Mouse (Mus musculus): ENCODE results near the gene Edaradd.
A peak's percentile ranks its signal among the peaks of the same experiment; 100 is the strongest.

The Edaradd gene

DNA sequence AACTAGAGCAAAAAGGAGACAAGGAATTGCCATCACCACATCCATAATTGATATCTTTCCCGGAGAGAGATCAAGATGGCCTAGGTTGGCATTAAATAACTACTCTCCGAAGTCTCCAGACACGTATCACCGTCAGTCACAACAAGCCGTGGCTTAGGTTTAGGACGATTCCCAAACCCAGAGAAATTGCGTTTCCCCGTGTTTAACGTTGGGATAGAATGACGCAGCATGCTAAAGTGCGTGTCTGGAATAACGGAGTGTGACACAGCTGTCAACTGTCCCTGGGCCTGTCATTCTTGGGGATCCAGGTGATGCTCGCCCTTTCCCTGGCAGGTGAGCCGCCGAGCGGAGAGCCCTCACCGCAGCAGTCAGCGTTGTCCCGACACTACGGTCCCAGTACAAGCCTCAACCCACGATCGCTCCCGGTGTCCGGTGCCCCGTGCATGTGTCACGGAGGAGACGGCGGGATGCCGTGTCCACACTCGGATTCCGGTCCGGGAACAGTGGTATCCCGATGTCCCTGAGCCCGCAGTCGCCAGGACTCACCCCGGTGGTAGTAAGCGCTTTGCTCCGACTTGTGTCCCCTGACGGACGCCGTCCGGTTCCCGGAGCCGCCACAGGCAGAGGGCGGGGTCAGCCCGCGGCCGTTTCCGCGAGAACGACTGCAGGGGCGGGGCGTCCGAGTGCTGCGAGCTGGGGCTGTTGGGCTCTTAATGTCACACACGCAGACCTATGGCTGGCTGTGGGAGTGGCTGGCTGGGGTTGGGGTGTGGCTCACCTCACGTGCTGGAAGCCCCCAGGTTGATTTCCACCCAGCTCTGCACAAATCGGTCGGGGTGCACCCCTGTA, 59.1 kb downstream of the Edaradd start:
- peak; percentile 95 for DNase-seq (ENCODE audit: inconsistent ontology term)

DNA sequence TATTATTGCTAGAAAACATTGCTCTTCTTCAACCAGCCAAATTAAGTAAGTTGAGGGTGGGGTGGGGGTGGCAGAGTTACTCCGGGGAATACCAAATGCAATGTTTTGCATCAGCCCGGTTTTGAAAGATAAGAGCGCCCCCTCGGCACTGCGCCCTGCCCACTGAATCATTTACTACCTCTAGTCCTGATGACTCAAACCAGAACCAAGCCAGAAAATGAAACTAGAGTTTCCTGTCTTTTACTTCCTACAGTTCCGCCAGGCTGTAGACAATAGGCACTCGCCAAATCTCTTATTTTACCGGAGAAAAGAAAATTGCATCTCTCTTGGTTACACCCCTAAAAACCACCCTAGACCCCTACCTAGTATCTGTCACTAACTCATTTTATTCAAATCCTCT, 59.8 kb downstream of the Edaradd start:
- peak; percentile 79 for DNase-seq (ENCODE audit: inconsistent ontology term)

DNA sequence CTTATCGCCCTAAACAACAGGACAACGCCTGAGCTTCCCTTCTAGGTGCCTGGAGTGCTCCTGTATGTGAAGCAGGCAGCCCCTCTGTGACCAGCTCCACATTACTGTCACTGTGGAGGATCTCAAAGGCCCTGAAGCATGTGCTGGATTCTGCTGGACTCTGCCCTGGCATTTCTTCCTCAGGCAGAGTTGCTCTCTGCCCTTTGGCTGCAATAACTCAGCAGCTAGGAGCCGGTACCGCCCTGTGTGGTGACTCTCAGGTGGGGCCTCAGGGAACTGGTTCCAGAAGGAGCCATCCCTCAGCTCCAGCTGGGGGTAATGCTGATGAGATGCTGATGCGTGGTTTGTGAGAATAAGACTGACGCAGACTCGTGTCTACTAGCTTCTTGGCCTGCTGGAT, 63.5 kb downstream of the Edaradd start:
- no peak for DNase-seq (ENCODE audit: inconsistent ontology term)

DNA sequence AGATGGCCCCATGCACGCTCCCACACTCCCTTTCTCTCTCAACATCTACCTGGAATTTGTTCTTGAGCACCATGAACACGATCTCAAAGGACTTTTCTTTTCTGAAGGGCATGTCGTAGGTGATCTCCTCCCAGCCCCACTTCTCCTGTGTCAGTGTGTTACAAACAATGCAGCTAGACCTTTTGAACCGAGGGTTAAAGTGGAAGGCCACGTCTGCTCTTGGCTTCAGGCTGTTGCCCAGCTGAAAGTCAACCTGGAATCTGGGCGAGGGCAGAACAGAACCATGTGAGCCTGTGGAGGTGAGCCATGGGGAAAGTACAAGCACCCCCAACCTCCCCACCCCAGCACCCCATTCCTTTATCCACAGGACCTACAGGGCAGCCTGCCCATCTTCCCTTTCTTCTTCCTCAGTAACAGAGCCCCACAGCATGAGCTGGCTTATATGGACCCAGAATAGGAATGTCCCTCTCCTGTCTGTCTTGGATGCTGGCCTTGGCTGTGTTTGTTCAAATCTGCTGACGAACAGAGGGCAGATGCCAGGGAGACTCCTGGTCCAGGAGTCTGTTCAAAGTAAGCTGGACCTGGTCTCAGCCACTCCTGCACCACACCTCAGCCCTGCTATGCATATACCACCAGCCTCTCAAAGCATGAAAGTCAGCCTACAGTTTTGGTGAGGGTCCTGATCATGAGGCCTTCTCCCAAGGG, 65.4 kb downstream of the Edaradd start:
- no peak for DNase-seq (ENCODE audit: inconsistent ontology term)

DNA sequence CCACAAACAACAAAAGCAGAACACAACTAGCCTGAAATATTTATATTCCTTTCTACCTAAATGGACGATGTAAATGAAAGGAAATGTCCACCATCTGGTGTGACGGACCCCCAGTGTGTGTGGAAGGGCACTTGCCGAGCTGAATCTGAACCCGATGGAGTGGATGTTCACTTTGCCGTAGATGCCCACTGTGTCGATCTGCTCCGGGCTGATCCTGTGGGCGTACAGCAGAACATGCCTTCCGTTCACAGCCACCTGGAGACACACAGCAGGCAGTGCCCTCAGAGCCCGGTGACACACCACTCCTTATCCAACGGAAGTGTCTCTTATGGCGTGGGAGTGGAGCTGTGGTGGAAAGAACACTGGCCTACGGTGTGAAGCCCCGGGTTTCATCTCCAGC, 67.1 kb downstream of the Edaradd start:
- DNase-seq (ENCODE audit: inconsistent ontology term), result no peak

DNA sequence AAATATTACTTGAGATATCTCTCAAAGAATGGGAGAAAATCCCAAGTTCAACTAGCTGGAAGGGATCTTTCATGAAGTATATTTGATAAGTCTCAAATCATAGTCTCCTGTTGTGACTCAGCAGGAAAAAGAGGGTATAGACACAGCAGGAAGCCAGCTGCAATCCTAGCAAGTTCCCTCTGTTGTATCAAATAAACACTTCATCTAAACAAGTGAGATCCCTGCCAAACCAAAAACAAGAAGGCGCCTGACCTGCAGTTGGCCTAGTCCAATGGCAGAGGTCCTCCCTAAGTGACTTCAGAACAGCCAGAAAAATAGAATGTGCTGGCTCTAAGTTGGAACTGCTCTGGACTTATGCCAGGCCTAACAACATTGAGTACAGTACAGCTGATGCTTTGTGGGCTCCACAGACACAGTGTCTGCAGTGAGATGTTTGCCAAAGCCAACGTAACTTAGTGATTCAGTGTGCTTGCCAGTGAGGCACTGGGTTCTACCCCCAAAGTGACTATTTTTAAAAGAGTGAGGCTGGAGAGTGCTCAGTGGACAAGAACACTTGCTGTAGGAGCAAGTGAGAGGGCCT, 78.1 kb downstream of the Edaradd start:
- DNase-seq (ENCODE audit: inconsistent ontology term), result peak; percentile 72

DNA sequence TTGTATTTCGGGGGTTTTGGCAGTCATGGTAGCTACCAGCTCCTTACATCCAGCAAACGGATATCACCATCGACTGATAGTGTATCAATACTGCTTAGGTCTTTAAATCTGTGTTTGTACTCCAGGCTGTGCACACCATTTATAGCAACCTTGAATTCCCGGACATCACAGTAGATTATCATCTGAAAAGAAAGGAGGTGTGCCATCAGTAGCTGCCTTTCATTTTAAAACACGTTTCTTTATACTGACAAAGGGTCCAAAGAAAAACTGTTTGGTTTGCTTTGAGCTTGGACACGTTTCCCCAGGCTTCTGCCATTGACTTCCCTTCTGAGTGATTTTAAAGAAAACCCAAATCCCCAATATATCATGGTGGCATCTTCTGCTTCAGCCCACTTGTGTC, 79.4 kb downstream of the Edaradd start:
- no peak for DNase-seq (ENCODE audit: inconsistent ontology term)

DNA sequence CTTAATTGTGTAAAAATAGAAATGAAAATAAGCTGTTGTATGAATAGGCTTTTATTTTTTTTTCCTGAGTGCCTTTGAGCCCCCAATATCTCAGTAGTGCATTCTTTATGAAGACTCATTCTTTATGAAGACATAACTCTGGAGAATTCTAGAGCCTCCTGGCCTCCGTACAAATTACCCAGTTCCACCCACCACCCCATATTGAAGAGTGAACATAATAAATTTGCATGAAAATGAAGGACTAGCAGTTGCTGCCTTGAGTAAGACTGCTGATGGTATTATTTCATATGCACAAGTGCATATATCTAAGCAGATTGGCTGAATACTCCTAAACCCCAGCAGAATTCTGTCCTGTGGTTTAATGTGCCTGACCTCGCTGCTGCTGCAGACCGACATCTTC, 80.7 kb downstream of the Edaradd start:
- DNase-seq (ENCODE audit: inconsistent ontology term), result no peak

DNA sequence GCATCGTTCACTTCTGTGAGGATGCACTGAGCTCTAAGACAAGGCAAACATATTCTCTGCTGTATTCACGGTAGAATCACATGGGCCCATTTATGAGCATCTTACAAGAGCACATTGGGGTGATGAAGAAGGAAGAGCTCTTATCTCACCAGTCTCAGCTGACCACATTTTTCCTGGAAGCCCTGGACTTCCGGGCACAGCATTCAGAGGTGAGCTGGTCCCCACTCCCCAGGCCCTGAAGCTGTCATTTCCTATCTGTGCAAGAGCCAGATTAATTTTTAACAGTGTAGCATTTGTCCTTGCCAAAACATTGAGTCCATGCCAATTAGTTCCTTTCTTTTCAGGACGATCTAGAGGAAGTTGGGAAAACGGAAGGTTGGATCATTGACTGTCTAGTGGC, 86.4 kb downstream of the Edaradd start:
- DNase-seq (ENCODE audit: inconsistent ontology term), result no peak

DNA sequence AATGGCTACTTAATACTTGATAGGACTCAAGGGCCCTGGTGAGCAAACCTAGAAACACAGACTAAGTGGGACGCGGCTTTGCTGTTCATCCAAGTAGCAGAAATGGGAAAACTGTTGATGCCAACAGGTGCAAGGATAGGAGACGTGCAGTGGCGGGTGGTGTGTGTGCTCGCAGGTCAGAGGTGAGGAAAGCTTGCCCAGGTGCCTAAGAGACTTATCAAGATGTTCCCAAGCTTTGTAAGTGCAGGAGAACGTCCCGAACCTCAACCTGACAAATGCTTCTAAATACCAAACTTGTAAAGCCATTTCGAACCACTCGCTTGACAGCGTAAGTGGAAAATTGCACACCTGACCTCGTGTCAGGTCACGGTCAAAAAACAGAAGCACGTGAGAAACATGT, 91.7 kb downstream of the Edaradd start:
- no peak for DNase-seq (ENCODE audit: inconsistent ontology term)

All from Muller cell, postnatal 12 days (primary cell).